Mouse (Mus musculus): ENCODE measurements around the gene Ppm1h. TPM values are rescaled to one million over a fixed set of nuclear protein-coding genes. Genes with fewer than 3 reads are reported as not detected.

Ppm1h gene
- total and polyA plus RNA-seq, 3 experiments, result 6.9 to 14.9 TPM; not detected in 1

GRCm38 (mm10) chr10:122705457-122705856 lies 26.9 kb downstream of the Ppm1h start:
- H3K4me1 ChIP-seq (ENCODE audit: control insufficient read depth in 1 of 2, insufficient read depth in 2 of 2, low read length in 2 of 2), result no peaks in the 10 kb centered on the region
- TF ChIP-seq NRF1 (IDR thresholded peaks at IDR 0.05; ENCODE audit: insufficient read depth, low read depth, low read length, poor library complexity, severe bottlenecking) (no peak), RAD21 (IDR thresholded peaks at IDR 0.05; ENCODE audit: low read depth, low read length) (no peak), TBP (IDR thresholded peaks at IDR 0.05; ENCODE audit: low read depth, low read length) (no peak), HCFC1 (IDR thresholded peaks at IDR 0.05; ENCODE audit: low read depth, low read length) (no peak), MYB (IDR thresholded peaks at IDR 0.05; ENCODE audit: low read depth, low read length) (no peak), SMC3 (IDR thresholded peaks at IDR 0.05; ENCODE audit: low read depth, low read length) (no peak), USF2 (IDR thresholded peaks at IDR 0.05; ENCODE audit: borderline replicate concordance in 1 of 2, insufficient read depth in 1 of 2, low read depth in 1 of 2, low read length in 2 of 2) (no peak), BHLHE40 (IDR thresholded peaks at IDR 0.05; ENCODE audit: borderline replicate concordance, low read depth, low read length) (no peak), ZNF384 (IDR thresholded peaks at IDR 0.05; ENCODE audit: low read depth, low read length) (no peak), MAZ (IDR thresholded peaks at IDR 0.05; ENCODE audit: low read depth, low read length) (no peak), POLR2A (IDR thresholded peaks at IDR 0.05; ENCODE audit: control insufficient read depth in 1 of 2, insufficient read depth in 1 of 2, low read depth in 1 of 2, low read length in 2 of 2, poor library complexity in 1 of 2) (no peak), ZMIZ1 (IDR thresholded peaks at IDR 0.05; ENCODE audit: low read depth, low read length) (no peak), SIN3A (IDR thresholded peaks at IDR 0.05; ENCODE audit: low read length) (no peak), E2F4 (IDR thresholded peaks at IDR 0.05; ENCODE audit: borderline replicate concordance, low read depth, low read length) (no peak), NELFE (IDR thresholded peaks at IDR 0.05; ENCODE audit: low read depth, low read length) (no peak), ZC3H11A (IDR thresholded peaks at IDR 0.05; ENCODE audit: low read depth, low read length) (no peak), RCOR1 (IDR thresholded peaks at IDR 0.05; ENCODE audit: low read depth, low read length) (no peak)
- H3K9me3 ChIP-seq (replicated peaks; ENCODE audit: insufficient read depth, low read length), result no peaks in the 10 kb centered on the region
- no peaks in the 10 kb centered on the region for H3K27me3 ChIP-seq (ENCODE audit: control insufficient read depth in 1 of 2, insufficient read depth in 2 of 2, low read length in 2 of 2)
- no peak overlapping the region for H3K4me3 ChIP-seq (ENCODE audit: control insufficient read depth in 1 of 2, insufficient read depth in 1 of 2, low read depth in 2 of 2, low read length in 2 of 2)
- H3K27ac ChIP-seq (ENCODE audit: control insufficient read depth, low read depth, low read length), result no peak overlapping the region
- no peaks in the 10 kb centered on the region for H3K36me3 ChIP-seq (ENCODE audit: control insufficient read depth in 1 of 2, insufficient read depth in 2 of 2, low read length in 2 of 2)
- H3K9ac ChIP-seq (ENCODE audit: control insufficient read depth, low read depth, low read length, poor library complexity, severe bottlenecking), result no peak overlapping the region
- no peak for DNase-seq (ENCODE audit: low read depth, low spot score)
- H3K79me2 ChIP-seq (ENCODE audit: control insufficient read depth, insufficient read depth, low read length, poor library complexity), result no peaks in the 10 kb centered on the region

- DNase-seq (ENCODE audit: low read depth, low spot score), result no peak
- H3K4me3 ChIP-seq (ENCODE audit: control insufficient read depth in 1 of 2, insufficient read depth in 1 of 2, low read depth in 2 of 2, low read length in 2 of 2), result no peak overlapping the region
- no peaks in the 10 kb centered on the region for H3K9me3 ChIP-seq (replicated peaks; ENCODE audit: insufficient read depth, low read length)
- no peak overlapping the region for H3K9ac ChIP-seq (ENCODE audit: control insufficient read depth, low read depth, low read length, poor library complexity, severe bottlenecking)
- no peaks in the 10 kb centered on the region for H3K36me3 ChIP-seq (ENCODE audit: control insufficient read depth in 1 of 2, insufficient read depth in 2 of 2, low read length in 2 of 2)
- no peak overlapping the region for H3K27ac ChIP-seq (ENCODE audit: control insufficient read depth, low read depth, low read length)
- no peak for TF ChIP-seq NELFE (IDR thresholded peaks at IDR 0.05; ENCODE audit: low read depth, low read length)
- TF ChIP-seq MAX (IDR thresholded peaks at IDR 0.05; ENCODE audit: low read length), result no peak
- no peak for TF ChIP-seq USF1 (IDR thresholded peaks at IDR 0.05; ENCODE audit: low read depth, low read length)
- no peak for TF ChIP-seq MEF2A (IDR thresholded peaks at IDR 0.05; ENCODE audit: extremely low read depth, insufficient replicate concordance, low read depth, low read length, poor library complexity, severe bottlenecking)
- TF ChIP-seq MAZ (IDR thresholded peaks at IDR 0.05; ENCODE audit: low read depth, low read length), result no peak
- TF ChIP-seq ZMIZ1 (IDR thresholded peaks at IDR 0.05; ENCODE audit: low read depth, low read length), result no peak
- no peak for TF ChIP-seq RCOR1 (IDR thresholded peaks at IDR 0.05; ENCODE audit: low read depth, low read length)
- TF ChIP-seq GATA1 (IDR thresholded peaks at IDR 0.05; ENCODE audit: low read depth, low read length), result no peak
- TF ChIP-seq TCF12 (IDR thresholded peaks at IDR 0.05; ENCODE audit: low read depth, low read length), result no peak
- no peaks in the 10 kb centered on the region for H3K4me1 ChIP-seq (ENCODE audit: control insufficient read depth in 1 of 2, insufficient read depth in 2 of 2, low read length in 2 of 2)
- H3K79me2 ChIP-seq (ENCODE audit: control insufficient read depth, insufficient read depth, low read length, poor library complexity), result no peaks in the 10 kb centered on the region
- no peaks in the 10 kb centered on the region for H3K27me3 ChIP-seq (ENCODE audit: control insufficient read depth in 1 of 2, insufficient read depth in 2 of 2, low read length in 2 of 2)
These were observed 32.8 kb downstream of the Ppm1h start for GRCm38 (mm10) chr10:122711381-122711811.
